Comparison of ENCODE assay signal across 21 mouse cellular contexts in the genomic region with DNA sequence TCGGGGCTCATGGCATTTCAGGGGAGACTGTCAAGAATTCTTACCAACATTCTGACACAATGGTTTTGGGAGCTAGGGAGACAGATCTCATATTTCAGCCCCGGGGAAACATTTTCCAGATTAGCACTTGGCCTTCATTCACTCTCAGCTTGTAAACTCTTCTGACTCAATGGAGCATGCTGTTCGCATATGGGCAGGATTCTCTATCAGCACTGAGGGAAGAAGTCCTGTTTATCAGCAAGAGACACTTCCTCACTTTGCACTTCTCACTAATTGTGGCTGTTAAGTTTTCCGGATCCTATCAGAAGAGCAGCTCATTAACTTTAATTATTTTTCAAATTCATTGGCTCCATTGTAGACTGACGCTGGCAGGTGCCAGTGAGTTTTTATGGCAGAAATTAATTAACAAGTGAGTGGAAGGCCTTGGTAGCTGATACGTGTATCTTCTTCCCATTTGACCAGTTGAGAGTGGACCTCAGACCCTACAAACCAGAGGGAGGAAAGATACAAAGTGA. TPM values are rescaled to one million over a fixed set of nuclear protein-coding genes. Genes with fewer than 3 reads are reported as not detected.
DNase-seq lines count a peak whose midpoint lies in the region; ATAC-seq lines count a peak whose summit lies in the region.
"Had no signal": no experiment of that assay in that cellular context is flagged by ENCODE, and none has a peak within 500 bp of the region (broad histone marks: within the 10 kb centered on the region; RNA-seq: fewer than 3 reads in every experiment).

No protein-coding gene starts in this region.

- no peaks in the 10 kb centered on the region for H3K36me3 ChIP-seq in neural tube, embryonic 13.5 days
- no peaks in the 10 kb centered on the region for H3K36me3 ChIP-seq in neural tube, embryonic 15.5 days
- H3K36me3 ChIP-seq in midbrain, embryonic 15.5 days (replicated peaks), result no peaks in the 10 kb centered on the region
- H3K36me3 ChIP-seq: forebrain, embryonic 10.5 days; hindbrain, embryonic 10.5 days had no signal

- no peak overlapping the region for H3K9ac ChIP-seq in neural tube, embryonic 13.5 days
- no peak overlapping the region for H3K9ac ChIP-seq in neural tube, embryonic 15.5 days (replicated peaks)
- H3K9ac ChIP-seq in midbrain, embryonic 15.5 days, result no peak overlapping the region
- H3K9ac ChIP-seq: forebrain, embryonic 13.5 days; hindbrain, embryonic 14.5 days had no signal

- no peaks in the 10 kb centered on the region for H3K9me3 ChIP-seq in neural tube, embryonic 13.5 days
- no peaks in the 10 kb centered on the region for H3K9me3 ChIP-seq in neural tube, embryonic 15.5 days (replicated peaks)
- H3K9me3 ChIP-seq in midbrain, embryonic 15.5 days, result no peaks in the 10 kb centered on the region
- H3K9me3 ChIP-seq: forebrain, embryonic 10.5 days; forebrain, embryonic 13.5 days; hindbrain, embryonic 10.5 days had no signal

- no peak overlapping the region for H3K27ac ChIP-seq in neural tube, embryonic 13.5 days (replicated peaks)
- H3K27ac ChIP-seq in neural tube, embryonic 15.5 days (replicated peaks), result no peak overlapping the region; the same call in 1 of the 2 replicates
- H3K27ac ChIP-seq in midbrain, embryonic 15.5 days, result no peak overlapping the region
- H3K27ac ChIP-seq: forebrain, embryonic 10.5 days; forebrain, embryonic 13.5 days; hindbrain, embryonic 10.5 days; hindbrain, embryonic 14.5 days had no signal

- WGBS in neural tube, embryonic 13.5 days, result 68% methylated on average over 6 of the region's 6 CpGs
- 49% methylated on average over 6 of the region's 6 CpGs for WGBS in neural tube, embryonic 15.5 days
- 85% methylated on average over 6 of the region's 6 CpGs for WGBS in midbrain, embryonic 15.5 days

- H3K27me3 ChIP-seq in neural tube, embryonic 13.5 days, result no peaks in the 10 kb centered on the region
- no peaks in the 10 kb centered on the region for H3K27me3 ChIP-seq in neural tube, embryonic 15.5 days (replicated peaks)
- no peaks in the 10 kb centered on the region for H3K27me3 ChIP-seq in midbrain, embryonic 15.5 days (replicated peaks)
- H3K27me3 ChIP-seq: forebrain, embryonic 13.5 days had no signal

- no peak overlapping the region for H3K4me3 ChIP-seq in neural tube, embryonic 13.5 days
- no peak overlapping the region for H3K4me3 ChIP-seq in neural tube, embryonic 15.5 days (replicated peaks)
- H3K4me3 ChIP-seq in midbrain, embryonic 15.5 days, result no peak overlapping the region
- H3K4me3 ChIP-seq: forebrain, embryonic 10.5 days; forebrain, embryonic 13.5 days; hindbrain, embryonic 10.5 days had no signal

- peak; percentile 25; the same call in 1 of the 2 replicates for ATAC-seq in neural tube, embryonic 13.5 days (ENCODE audit: low read depth)
- ATAC-seq in neural tube, embryonic 15.5 days (ENCODE audit: low FRiP score), result peak; percentile 70
- no peak for ATAC-seq in midbrain, embryonic 15.5 days (replicated peaks)
- ATAC-seq: forebrain, embryonic 13.5 days; forebrain, embryonic 16.5 days had no signal

- peaks cover 21% of the 10 kb centered on the region for H3K4me1 ChIP-seq in neural tube, embryonic 13.5 days (replicated peaks)
- peaks cover 22% of the 10 kb centered on the region for H3K4me1 ChIP-seq in neural tube, embryonic 15.5 days
- no peaks in the 10 kb centered on the region for H3K4me1 ChIP-seq in midbrain, embryonic 15.5 days

- peak; percentile 15 to 19 for DNase-seq in cerebellum, postnatal 10 days
- DNase-seq in cerebellum, adult 9-11 months, result no peak
- DNase-seq in neural tube, embryonic 10.5 days (ENCODE audit: extremely low spot score, low spot score), result no peak
- DNase-seq in brain, adult 2 months (ENCODE audit: low read depth, low spot score), result peak; percentile 8
- DNase-seq in left cerebral cortex, adult 9 months (ENCODE audit: low spot score in 2 of 2), result no peak
- DNase-seq: adrenal gland, adult 8-10 months; adrenal gland, postnatal 25 days; cerebellum, adult 11 months; cerebellum, adult 2 months; gastrocnemius, postnatal 10 days; gastrocnemius, postnatal 36 days; heart, postnatal 36 days had no signal

- H3K4me2 ChIP-seq in neural tube, embryonic 13.5 days, result no peak overlapping the region
- H3K4me2 ChIP-seq in neural tube, embryonic 15.5 days, result no peak overlapping the region
- no peak overlapping the region for H3K4me2 ChIP-seq in midbrain, embryonic 15.5 days
- H3K4me2 ChIP-seq: forebrain, embryonic 13.5 days; heart, embryonic 11.5 days; hindbrain, embryonic 14.5 days had no signal

RNA-seq across cellular contexts. Expression of a gene that starts 16.1 kb away (rescaled TPM):
- polyA plus RNA-seq in neural tube, embryonic 13.5 days (2015; fragmentation: Nextera tagmentation; extraction: Ambion mirVana), result 120 and 125 TPM in 2 replicates
- polyA plus RNA-seq in neural tube, embryonic 15.5 days (2015; fragmentation: Nextera tagmentation; extraction: Ambion mirVana), result 127 and 143 TPM in 2 replicates
- polyA plus RNA-seq in midbrain, embryonic 15.5 days (2015; fragmentation: Nextera tagmentation; extraction: Ambion mirVana), result 137 and 141 TPM in 2 replicates

RNA-seq across cellular contexts. Expression of a gene that starts 16.6 kb away (rescaled TPM):
- polyA plus RNA-seq in neural tube, embryonic 13.5 days (2015; fragmentation: Nextera tagmentation; extraction: Ambion mirVana), result 2.6 and 4.0 TPM in 2 replicates
- polyA plus RNA-seq in neural tube, embryonic 15.5 days (2015; fragmentation: Nextera tagmentation; extraction: Ambion mirVana), result 4.2 and 4.5 TPM in 2 replicates
- polyA plus RNA-seq in midbrain, embryonic 15.5 days (2015; fragmentation: Nextera tagmentation; extraction: Ambion mirVana), result 4.6 and 5.6 TPM in 2 replicates

Comparison
In these comparisons a context has a peak if more than half of its experiments do, and no peak if none do; other contexts are left out.
1. DNase-seq: peak in cerebellum, postnatal 10 days (2 of 2) and brain, adult 2 months (single experiment); none in cerebellum, adult 9-11 months (single experiment), neural tube, embryonic 10.5 days (single experiment) and left cerebral cortex, adult 9 months (0 of 2).